Mouse (Mus musculus): Measurements from ENCODE around the gene Olfr688. TPM values are rescaled to one million over a fixed set of nuclear protein-coding genes. Genes with fewer than 3 reads are reported as not detected.

Gene Olfr688
- not detected in 2 replicates for polyA plus RNA-seq (2015; fragmentation: Nextera tagmentation; extraction: Ambion mirVana)

DNA sequence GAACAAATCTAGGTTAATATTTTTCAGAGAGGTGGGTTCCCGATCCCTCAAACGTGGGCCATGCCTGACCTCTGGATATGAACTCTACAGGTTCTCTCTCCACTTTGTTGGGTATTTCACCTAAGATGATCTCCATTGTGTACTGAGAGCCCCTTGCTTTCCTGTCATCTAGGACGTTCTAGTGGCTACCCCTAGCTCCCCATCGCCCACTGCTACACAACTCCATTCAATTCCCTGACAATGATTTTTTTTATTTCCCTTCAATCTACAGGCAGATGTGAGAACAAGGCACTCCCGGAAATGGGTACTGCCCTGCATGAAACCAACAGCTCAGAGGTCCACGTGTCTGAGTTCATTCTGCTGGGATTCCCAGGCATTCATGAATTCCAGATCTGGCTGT, at the start of gene Olfr688:
Gene Olfr688 (plus strand): TSS at position 301 of the 400 bp plus-strand sequence.

GRCm38 (mm10) chr7:105310865-105311264, 23.0 kb downstream of the Olfr688 start, which contains the start of gene Olfr689:
Gene Olfr689 (plus strand): TSS chr7:105311165.

DNA sequence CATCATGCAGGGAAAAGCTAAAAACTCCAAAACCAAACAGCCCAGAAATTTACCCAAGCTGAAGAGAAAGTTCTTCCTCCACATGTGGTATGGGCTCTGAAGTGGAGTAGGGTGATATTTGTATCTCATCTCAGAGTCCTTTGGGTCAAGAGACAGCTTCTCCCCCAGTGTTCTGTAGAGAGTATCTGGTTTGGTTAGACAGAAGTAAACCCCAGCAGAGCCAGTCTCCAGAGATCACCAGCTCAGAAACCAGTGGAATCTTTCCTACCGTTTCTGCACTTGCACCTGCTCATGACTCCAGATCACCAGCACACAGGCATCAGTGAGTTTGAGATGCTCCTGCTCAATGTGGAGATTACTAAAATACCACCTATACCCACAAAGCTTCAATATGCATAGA, 46.1 kb downstream of the Olfr688 start, which contains the start of gene Olfr690:
Gene Olfr690 (minus strand): TSS at position 101 of the 400 bp plus-strand sequence.

Other genes with a start within 250 kb of the Olfr688 start
- gene Olfr677, start 236.7 kb upstream of the Olfr688 start, polyA plus RNA-seq (2015; fragmentation: Nextera tagmentation; extraction: Ambion mirVana): not detected in 2 replicates
- gene Olfr678, start 223.6 kb upstream of the Olfr688 start, polyA plus RNA-seq (2015; fragmentation: Nextera tagmentation; extraction: Ambion mirVana): not detected in 2 replicates
- not detected in 2 replicates for gene Olfr679, start 206.9 kb upstream of the Olfr688 start, polyA plus RNA-seq (2015; fragmentation: Nextera tagmentation; extraction: Ambion mirVana)
- not detected in 2 replicates for gene Olfr680-ps1, start 195.3 kb upstream of the Olfr688 start, polyA plus RNA-seq (2015; fragmentation: Nextera tagmentation; extraction: Ambion mirVana)
- gene Olfr681, start 171.3 kb upstream of the Olfr688 start, polyA plus RNA-seq (2015; fragmentation: Nextera tagmentation; extraction: Ambion mirVana): not detected in 2 replicates
- not detected in 2 replicates for gene Olfr683, start 141.1 kb upstream of the Olfr688 start, polyA plus RNA-seq (2015; fragmentation: Nextera tagmentation; extraction: Ambion mirVana)
- gene Olfr684, start 124.4 kb upstream of the Olfr688 start, polyA plus RNA-seq (2015; fragmentation: Nextera tagmentation; extraction: Ambion mirVana): not detected in 2 replicates
- not detected in 2 replicates for gene Olfr685, start 102.1 kb upstream of the Olfr688 start, polyA plus RNA-seq (2015; fragmentation: Nextera tagmentation; extraction: Ambion mirVana)
- gene Olfr686, start 80.6 kb upstream of the Olfr688 start, polyA plus RNA-seq (2015; fragmentation: Nextera tagmentation; extraction: Ambion mirVana): not detected in 2 replicates
- gene Olfr689, start 23.1 kb downstream of the Olfr688 start, polyA plus RNA-seq (2015; fragmentation: Nextera tagmentation; extraction: Ambion mirVana): 0.19 TPM in 1 of 2 replicates, not detected in the other
- gene Olfr690, start 46.0 kb downstream of the Olfr688 start, polyA plus RNA-seq (2015; fragmentation: Nextera tagmentation; extraction: Ambion mirVana): not detected in 2 replicates
- 0.24 and 0.31 TPM in 2 replicates for gene Olfr691, start 54.2 kb downstream of the Olfr688 start, polyA plus RNA-seq (2015; fragmentation: Nextera tagmentation; extraction: Ambion mirVana)
- not detected in 2 replicates for gene Olfr692, start 80.1 kb downstream of the Olfr688 start, polyA plus RNA-seq (2015; fragmentation: Nextera tagmentation; extraction: Ambion mirVana)
- not detected in 2 replicates for gene Gm5901, start 86.9 kb downstream of the Olfr688 start, polyA plus RNA-seq (2015; fragmentation: Nextera tagmentation; extraction: Ambion mirVana)
- 29.2 and 36.0 TPM in 2 replicates for gene Fam160a2, start 112.0 kb downstream of the Olfr688 start, polyA plus RNA-seq (2015; fragmentation: Nextera tagmentation; extraction: Ambion mirVana)
- gene Cnga4, start 116.5 kb downstream of the Olfr688 start, polyA plus RNA-seq (2015; fragmentation: Nextera tagmentation; extraction: Ambion mirVana): 0.13 and 0.18 TPM in 2 replicates
- 7.7 and 8.3 TPM in 2 replicates for gene Cckbr, start 137.6 kb downstream of the Olfr688 start, polyA plus RNA-seq (2015; fragmentation: Nextera tagmentation; extraction: Ambion mirVana)
- 51.8 and 63.3 TPM in 2 replicates for gene Cavin3, start 194.2 kb downstream of the Olfr688 start, polyA plus RNA-seq (2015; fragmentation: Nextera tagmentation; extraction: Ambion mirVana)

Data from neural tube, postnatal 0 days (tissue).